Mouse (Mus musculus) liver, embryonic 14.5 days (tissue): ENCODE results near the gene Sugct.

Experiments used
- CTCF ChIP-seq: IDR thresholded peaks from 2 replicates; pipeline ENCODE4 v1.5.1; 2016; ENCODE audit warnings: antibody characterized with exemption, low read depth, control low read depth
- EP300 ChIP-seq: IDR thresholded peaks from 2 replicates; pipeline ENCODE4 v1.6.1; 2016; ENCODE audit warnings: antibody characterized with exemption, low read depth

- TF ChIP-seq CTCF = no peak
- TF ChIP-seq EP300 = no peak
These were observed 877.9 kb downstream of the Sugct start for GRCm38 (mm10) chr13:16817471-16817870.
